Mouse (Mus musculus) bone marrow macrophage, adult 2 months (primary cell): ENCODE measurements around the gene Vat1l.

ENCODE experiments used
- CTCF ChIP-seq: IDR thresholded peaks from 2 replicates; pipeline ENCODE4 v1.5.1; 2012; ENCODE audit warnings: low read depth, mild to moderate bottlenecking, low read length, moderate library complexity
- POLR2A ChIP-seq: IDR thresholded peaks from 2 replicates; pipeline ENCODE4 v1.6.1; 2012; ENCODE audit warnings: mild to moderate bottlenecking, low read depth, low read length, borderline replicate concordance

- TF ChIP-seq CTCF (no peak), POLR2A (no peak)
Observed at GRCm38 (mm10) chr8:114363167-114363566, 157.8 kb downstream of the Vat1l start.
